Mouse (Mus musculus) cerebellum, adult 8-10 months (tissue): ENCODE measurements around the gene Lzic.

Experiments
- DNase-seq: peaks from one replicate; pipeline ENCODE4 v3.0.0; 2022

The Lzic gene

DNA sequence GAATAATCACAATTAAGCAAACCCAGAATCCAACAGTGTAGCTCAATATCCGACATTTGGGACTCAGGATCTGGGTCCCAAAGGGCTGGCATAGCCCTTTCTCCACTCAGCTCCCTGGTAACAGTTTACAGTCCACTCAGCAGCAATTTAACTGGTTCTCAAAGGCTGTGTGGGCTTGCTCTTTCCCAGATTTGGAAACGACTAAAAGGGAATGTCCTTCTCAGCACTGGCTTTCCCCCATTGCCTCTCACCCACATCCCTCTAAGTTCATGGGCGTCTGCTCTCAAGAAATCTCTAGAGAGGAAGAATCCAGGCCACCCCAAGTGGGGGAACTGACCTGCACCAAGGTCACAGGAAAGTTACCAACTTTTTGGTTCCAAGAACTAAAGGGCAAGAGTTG lies 463 bp upstream of the Lzic start:
- no peak for DNase-seq

GRCm38 (mm10) chr4:149485825-149486206 lies 787 bp downstream of the Lzic start:
- no peak for DNase-seq

- no peak for DNase-seq
Measured at GRCm38 (mm10) chr4:149487729-149488128, 2.7 kb downstream of the Lzic start.

DNA sequence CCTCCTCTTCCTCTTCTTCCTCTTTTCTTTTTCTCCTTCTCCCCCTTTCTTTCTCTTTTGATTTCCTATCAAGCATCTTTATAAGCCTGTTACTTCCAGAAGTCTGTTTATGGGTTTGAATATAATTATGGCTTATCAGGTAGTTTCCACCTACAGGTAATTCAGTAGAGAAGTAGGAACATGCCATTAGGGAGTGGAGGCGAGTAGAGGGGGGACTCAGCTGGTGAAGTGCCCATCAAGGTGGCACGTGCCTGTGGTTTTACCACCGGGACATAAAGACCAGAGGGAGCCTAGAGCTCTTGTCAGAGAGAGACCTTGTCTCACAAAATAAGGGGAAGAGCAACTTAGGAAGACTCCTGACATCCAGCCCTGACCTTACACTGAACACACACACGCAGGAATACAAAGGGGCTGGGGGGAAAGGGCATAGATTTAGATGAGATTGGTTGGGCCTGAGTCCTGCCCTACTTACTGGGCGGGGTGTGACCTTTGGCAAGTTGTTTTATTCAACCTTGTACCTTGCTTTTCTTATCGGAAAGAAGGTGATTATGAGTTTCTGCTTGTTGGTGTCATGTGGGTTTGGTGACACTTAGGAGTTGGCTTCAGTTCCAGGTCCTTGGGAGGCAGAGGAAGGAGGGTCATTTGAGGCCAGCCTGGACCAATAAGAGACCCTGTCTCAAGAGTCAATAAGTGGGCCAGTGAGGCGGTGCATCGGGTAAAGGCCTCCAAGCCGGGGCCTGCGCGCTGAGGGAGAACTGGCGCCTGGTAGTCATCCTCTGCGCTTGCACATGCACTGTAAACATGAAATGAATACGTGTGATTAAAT lies 4.6 kb downstream of the Lzic start:
- no peak for DNase-seq

GRCm38 (mm10) chr4:149491151-149491550 lies 6.1 kb downstream of the Lzic start:
- no peak for DNase-seq

DNA sequence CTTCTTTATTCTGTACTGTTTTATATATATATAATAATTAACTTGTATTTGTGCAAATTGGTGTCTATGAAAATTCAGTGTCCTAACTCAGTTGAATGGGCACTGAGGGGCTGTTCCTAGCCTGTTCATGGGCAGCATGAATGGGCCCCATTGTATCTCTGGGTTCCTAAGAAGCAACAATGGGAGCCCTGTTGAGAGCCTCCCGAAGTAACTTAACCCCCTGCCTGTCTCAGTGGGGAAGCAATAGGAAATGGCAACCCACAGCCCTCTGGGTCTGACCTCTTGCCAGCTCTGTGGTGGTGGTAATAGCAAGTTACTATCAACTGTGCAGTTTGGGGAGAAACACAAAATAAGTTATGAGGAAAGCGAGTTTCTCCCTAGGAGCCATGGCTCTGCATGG lies 11.6 kb downstream of the Lzic start:
- no peak for DNase-seq

DNA sequence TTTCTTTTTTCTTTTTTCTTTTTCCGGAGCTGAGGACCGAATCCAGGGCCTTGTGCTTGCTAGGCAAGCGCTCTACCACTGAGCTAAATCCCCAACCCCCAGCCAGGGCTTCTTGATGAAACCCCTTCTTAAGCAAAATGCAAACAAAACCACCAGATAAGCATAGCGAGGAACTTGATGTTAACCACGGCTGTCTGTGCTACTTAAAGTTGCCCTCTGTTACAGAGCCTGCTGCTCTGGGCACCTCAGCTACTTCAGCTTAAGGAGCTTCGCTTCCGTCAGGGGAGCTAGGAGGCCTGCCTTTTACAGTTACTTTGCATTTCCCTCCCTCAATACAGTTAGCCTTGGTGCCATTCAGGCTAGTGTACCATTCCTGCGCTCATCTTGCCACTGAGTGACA lies 13.9 kb downstream of the Lzic start:
- no peak for DNase-seq

DNA sequence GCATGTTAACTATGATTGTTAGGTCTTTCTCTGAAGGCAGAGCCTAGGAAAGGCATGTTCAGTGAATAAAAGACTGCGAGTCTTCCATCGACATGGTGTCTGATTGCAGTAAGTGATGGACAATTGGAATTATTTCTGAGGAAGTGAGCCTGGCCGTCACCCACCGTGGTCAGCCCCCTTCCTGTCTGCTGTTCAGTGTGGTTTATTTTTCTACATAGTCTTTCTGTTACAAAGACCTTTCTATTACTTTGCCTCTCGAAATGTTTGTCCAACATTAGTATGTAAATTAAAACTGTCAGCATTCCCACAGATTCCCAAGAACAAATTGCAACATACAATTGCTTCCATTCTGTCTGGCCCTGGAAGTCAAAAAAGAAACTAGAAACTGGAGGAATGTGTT lies 14.8 kb downstream of the Lzic start:
- no peak for DNase-seq

DNA sequence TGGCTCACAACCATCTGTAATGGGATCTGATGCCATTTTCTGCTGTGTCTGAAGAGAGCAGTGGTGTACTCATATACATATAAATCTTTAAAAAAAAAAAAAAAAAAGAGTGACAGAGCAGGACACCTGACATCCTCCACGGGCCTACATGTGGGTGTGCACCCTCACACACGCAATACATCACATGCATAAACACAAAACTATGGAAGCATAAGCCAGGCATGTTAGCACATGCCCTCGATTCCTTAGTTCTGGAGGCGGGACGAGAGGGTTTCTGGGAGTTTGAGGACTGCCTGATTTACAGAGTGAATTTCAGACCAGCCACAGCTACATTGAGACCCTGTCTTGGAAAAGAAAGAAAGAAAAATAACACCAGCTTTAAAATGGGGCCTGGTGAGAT lies 19.3 kb downstream of the Lzic start:
- no peak for DNase-seq

GRCm38 (mm10) chr4:149504858-149505257 lies 19.8 kb downstream of the Lzic start:
- DNase-seq = no peak

- DNase-seq = no peak
Measured at GRCm38 (mm10) chr4:149505261-149505967, 20.4 kb downstream of the Lzic start.

GRCm38 (mm10) chr4:149506904-149507303 lies 21.9 kb downstream of the Lzic start:
- DNase-seq = no peak

DNA sequence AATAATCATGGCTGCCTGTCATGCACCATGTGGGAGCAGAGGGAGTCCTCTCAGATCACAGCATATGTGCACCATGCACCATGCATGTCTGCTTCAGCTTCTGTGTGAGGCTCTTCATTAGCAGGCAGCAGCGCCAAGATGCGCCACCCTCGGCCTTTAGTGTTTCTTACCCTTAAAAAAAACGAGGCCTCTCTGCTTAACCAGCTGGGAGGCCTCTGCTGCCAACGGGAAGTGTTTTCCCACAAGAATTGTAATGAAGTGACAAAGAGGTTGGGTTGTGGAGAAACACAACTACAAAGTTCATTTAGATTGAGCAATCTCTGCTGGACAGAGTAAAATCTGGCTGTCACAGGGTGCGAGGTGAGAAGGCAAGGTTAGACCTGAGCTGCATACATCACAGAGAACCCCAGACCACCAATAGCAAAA lies 26.2 kb downstream of the Lzic start:
- no peak for DNase-seq

- DNase-seq = no peak
Measured at GRCm38 (mm10) chr4:149512072-149512471, 27.0 kb downstream of the Lzic start.

- DNase-seq = no peak
Measured at GRCm38 (mm10) chr4:149515706-149516105, 30.7 kb downstream of the Lzic start.

DNA sequence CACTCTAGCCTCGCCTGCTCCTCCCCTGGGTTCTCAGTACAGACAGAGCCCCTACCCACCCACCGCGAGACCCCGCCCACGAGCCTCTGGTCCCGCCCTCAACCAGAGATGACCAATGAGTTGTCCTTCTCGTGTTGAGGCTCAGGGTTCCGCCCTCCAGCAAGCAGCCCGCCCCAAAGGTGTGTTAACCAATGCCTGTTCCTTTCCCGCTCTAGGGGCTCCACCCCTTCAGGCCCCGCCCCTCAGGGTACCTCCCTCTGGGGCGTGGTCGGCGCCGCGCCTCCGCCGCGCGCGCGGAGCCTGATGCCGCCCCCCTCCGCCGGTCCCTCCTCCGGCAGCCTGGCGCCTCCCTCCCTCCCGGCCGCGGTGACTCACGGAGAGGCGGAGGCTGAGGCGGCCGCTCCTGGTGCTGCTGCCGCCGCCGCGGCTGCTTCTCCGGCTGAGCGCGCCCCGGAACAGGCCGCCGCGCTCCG lies 32.9 kb downstream of the Lzic start, which contains the start of gene Ctnnbip1:
TSS of gene Ctnnbip1 (plus strand) at position 369 of the 473 bp plus-strand sequence.
- peak; percentile 96 for DNase-seq

DNA sequence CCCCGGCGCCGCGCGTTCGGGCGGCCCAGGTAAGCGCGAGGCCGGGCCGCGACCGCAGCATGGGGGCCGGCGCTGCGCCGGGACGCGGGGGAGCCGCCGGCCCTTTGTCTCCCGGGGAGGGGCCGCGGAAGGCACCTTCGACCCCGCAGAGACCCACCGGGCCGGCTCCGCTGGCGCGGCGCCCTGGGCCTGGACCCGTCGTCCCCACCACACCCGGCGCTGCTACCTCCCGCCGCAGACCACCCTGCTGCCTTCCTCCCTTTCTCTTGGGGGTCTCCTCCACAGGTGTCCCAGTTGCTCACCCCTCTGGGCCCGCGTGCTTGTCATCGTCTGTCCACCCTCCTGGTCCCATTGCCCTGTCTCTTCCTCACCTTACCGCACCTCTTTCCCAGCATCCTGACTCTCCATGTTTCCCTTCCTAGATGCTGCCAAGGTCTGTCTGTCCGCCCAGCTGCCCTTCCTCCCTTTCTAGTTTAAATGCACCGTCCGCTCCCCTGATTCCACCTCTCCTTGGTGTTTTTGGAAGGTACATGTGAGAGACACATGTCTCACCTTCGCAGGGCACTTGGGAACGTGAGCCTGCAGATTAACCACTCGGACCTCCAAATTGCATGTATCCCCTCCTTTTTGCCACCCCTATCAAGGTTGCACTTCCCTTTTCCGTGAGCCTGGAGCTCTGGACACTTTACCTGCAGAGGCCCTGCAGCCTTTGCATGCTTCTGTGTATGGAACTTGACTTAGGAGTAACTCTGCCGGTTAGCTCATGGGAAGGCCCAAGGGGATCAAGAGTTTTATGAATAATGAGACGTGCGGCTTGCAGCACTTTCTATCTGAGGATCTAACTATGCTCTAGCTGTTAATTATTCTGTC lies 33.6 kb downstream of the Lzic start:
- peak; percentile 42 for DNase-seq

DNA sequence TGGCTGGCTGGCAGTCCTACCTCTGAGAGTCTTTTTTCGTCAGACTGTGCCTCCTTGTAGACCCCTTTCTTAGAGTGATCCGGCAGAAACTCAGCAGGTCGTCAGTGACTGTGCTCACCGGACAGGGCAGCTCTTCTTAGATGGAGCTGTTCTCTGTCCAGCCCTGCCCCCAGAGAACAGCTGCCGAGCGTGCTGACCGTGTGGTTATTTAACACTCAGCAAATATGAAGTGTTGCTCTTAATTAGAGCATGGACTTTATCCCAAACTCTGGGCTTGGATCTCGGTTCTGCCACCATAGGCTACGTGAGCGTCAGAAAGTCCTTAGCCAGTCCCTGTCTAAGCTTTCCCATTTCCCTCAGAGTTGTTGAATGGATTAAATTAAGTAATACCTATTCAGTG lies 36.2 kb downstream of the Lzic start:
- no peak for DNase-seq

DNA sequence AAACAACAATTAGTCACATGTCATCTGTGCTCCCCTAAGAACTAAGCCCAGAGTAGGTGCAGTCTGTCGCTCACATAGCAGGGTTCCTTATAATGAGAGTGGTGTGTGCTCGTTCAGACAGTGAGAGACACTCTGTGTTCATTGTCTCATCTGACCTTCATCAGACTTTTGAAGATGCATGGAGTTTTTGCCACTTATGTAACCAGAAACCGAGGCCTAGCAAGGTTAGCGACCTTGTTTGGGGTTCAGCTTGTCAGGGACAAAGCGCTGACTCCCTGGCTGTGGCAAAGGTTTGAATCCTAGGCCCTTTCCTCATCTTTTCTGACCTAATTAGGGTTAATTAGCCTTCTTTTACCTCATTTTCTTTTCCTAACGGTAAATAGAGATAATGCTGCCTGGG lies 38.9 kb downstream of the Lzic start:
- DNase-seq = no peak

- no peak for DNase-seq
Measured at GRCm38 (mm10) chr4:149525170-149525569, 40.1 kb downstream of the Lzic start.

- DNase-seq = no peak
Measured at GRCm38 (mm10) chr4:149525811-149526210, 40.8 kb downstream of the Lzic start.

DNA sequence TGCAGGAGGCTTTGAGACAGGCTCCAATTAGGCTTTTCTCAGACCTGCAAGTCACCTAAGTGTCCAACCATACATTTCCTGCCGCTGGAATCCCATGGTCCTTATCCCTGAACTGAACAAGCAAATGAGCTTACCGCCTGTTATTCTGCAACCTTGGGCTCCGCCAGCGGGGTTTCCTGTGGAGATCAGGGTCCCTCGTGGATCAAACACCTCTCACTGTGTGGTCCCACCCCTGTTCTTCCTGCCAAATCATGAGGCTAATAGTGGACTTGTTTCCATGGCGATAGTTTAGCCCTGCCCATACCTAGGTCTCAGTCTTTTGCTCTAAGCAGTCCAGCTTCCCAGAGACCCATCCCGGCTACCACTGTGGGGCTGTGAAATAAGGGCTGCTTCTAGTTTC lies 41.3 kb downstream of the Lzic start:
- DNase-seq = no peak
